Mouse (Mus musculus) limb, embryonic 14.5 days (tissue): ENCODE results near the gene Gk2. TPM values are rescaled to one million over a fixed set of nuclear protein-coding genes. Genes with fewer than 3 reads are reported as not detected.

Experiments used
- ATAC-seq: fragments of 200-750 bp; cut with Nextera tagmentation; 2 replicates; pipeline ENCODE4 v1.8.0; 2017; ENCODE audit warnings: low read depth, moderate number of reproducible peaks, moderate TSS enrichment; ENCODE audit not compliant: low FRiP score
- DNase-seq: peaks from one replicate; pipeline ENCODE4 v3.0.0-alpha.2; 2015; ENCODE audit warnings: low spot score
- H3K27ac ChIP-seq: fragments of 300-500 bp; sonication (generic); replicated peaks from 2 replicates; pipeline ENCODE4 v1.5.1; 2014; ENCODE audit warnings: low read depth, mild to moderate bottlenecking, low read length, moderate library complexity, mixed read lengths
- H3K27me3 ChIP-seq: fragments of 300-500 bp; sonication (generic); 2 replicates; pipeline ENCODE4 v1.6.1; 2014; ENCODE audit warnings: low read length, mixed read lengths; ENCODE audit not compliant: control insufficient read depth, insufficient read depth
- H3K36me3 ChIP-seq: fragments of 300-500 bp; sonication (generic); 2 replicates; pipeline ENCODE4 v1.6.1; 2014; ENCODE audit warnings: mild to moderate bottlenecking, low read length, moderate library complexity, mixed read lengths; ENCODE audit not compliant: control insufficient read depth, insufficient read depth
- H3K4me1 ChIP-seq: fragments of 300-500 bp; sonication (generic); 2 replicates; pipeline ENCODE4 v1.6.1; 2014; ENCODE audit warnings: antibody characterized with exemption, low read length, mixed read lengths; ENCODE audit not compliant: control insufficient read depth, insufficient read depth
- H3K4me2 ChIP-seq: fragments of 300-500 bp; sonication (generic); replicated peaks from 2 replicates; pipeline ENCODE4 v1.6.1; 2014; ENCODE audit warnings: low read depth, mild to moderate bottlenecking, low read length, moderate library complexity; ENCODE audit not compliant: severe bottlenecking
- H3K4me3 ChIP-seq: fragments of 300-500 bp; sonication (generic); replicated peaks from 2 replicates; pipeline ENCODE4 v1.5.1; 2014; ENCODE audit warnings: low read length
- H3K9ac ChIP-seq: fragments of 300-500 bp; sonication (generic); 2 replicates; pipeline ENCODE4 v1.6.1; 2014; ENCODE audit warnings: mild to moderate bottlenecking, low read depth, low read length, moderate library complexity; ENCODE audit not compliant: severe bottlenecking
- H3K9me3 ChIP-seq: fragments of 300-500 bp; sonication (generic); 2 replicates; pipeline ENCODE4 v1.6.1; 2016; ENCODE audit warnings: low read length; ENCODE audit not compliant: control insufficient read depth
- POLR2A ChIP-seq: fragments of 200-500 bp; IDR thresholded peaks from 2 replicates; pipeline ENCODE4 v1.8.0; 2012; ENCODE audit warnings: inconsistent platforms, mild to moderate bottlenecking, moderate library complexity, borderline replicate concordance; ENCODE audit not compliant: insufficient read depth, insufficient read length; ENCODE audit errors: extremely low read depth
- WGBS: fragments of 180-500 bp; shearing (Covaris S2); extraction: QIAGEN DNeasy Blood & Tissue Kit; methylation state at CpG from one replicate; pipeline ENCODE4 v1.1.7; 2014; 5-methylcytosine and 5-hydroxymethylcytosine counted together
- polyA plus RNA-seq, 2 experiments: library from polyadenylated mRNA; depleted of rRNA in 1 of 2; stranded (reverse) in 1 of 2; unstranded in 1 of 2; fragments of >200 nt; fragmentation: Nextera tagmentation in 1 of 2; extraction: Ambion mirVana in 1 of 2; gene quantifications; 2 replicates each; pipeline versions ENCODE4 v1.2.1 to v1.2.3; 2012 to 2014

Gene Gk2
- polyA plus RNA-seq, 2 experiments: not detected

GRCm38 (mm10) chr5:97479991-97480390 lies 23.2 kb upstream of the Gk2 start:
- no peak overlapping the region for H3K9ac ChIP-seq
- H3K36me3 ChIP-seq: no peaks in the 10 kb centered on the region
- ATAC-seq (no peak), DNase-seq (no peak)
- H3K9me3 ChIP-seq: no peaks in the 10 kb centered on the region; the same call in 1 of the 2 replicates
- TF ChIP-seq POLR2A: no peak
- 71% methylated on average over 1 of the region's 1 CpGs for whole genome bisulfite sequencing
- no peak overlapping the region for H3K4me2 ChIP-seq
- H3K4me3 ChIP-seq: no peak overlapping the region
- H3K27me3 ChIP-seq: no peaks in the 10 kb centered on the region
- no peak overlapping the region for H3K27ac ChIP-seq
- H3K4me1 ChIP-seq: no peaks in the 10 kb centered on the region

- Histone ChIP-seq H3K27me3 (no peaks in the 10 kb centered on the region), H3K4me1 (no peaks in the 10 kb centered on the region), H3K36me3 (no peaks in the 10 kb centered on the region), H3K9ac (no peak overlapping the region), H3K27ac (no peak overlapping the region), H3K9me3 (no peaks in the 10 kb centered on the region), H3K4me3 (no peak overlapping the region), H3K4me2 (no peak overlapping the region)
- WGBS: 95% methylated on average over 7 of the region's 7 CpGs
- ATAC-seq (no peak), DNase-seq (no peak)
- TF ChIP-seq POLR2A: no peak
Observed at GRCm38 (mm10) chr5:97467246-97467645, 10.4 kb upstream of the Gk2 start.

- 78% methylated on average over 10 of the region's 10 CpGs for WGBS
Observed at GRCm38 (mm10) chr5:97466430-97467158, 9.8 kb upstream of the Gk2 start.

GRCm38 (mm10) chr5:97465956-97466355 lies 9.1 kb upstream of the Gk2 start:
- Histone ChIP-seq H3K27me3 (no peaks in the 10 kb centered on the region), H3K9ac (no peak overlapping the region), H3K4me3 (no peak overlapping the region), H3K36me3 (no peaks in the 10 kb centered on the region), H3K4me2 (no peak overlapping the region), H3K9me3 (no peaks in the 10 kb centered on the region), H3K27ac (no peak overlapping the region), H3K4me1 (no peaks in the 10 kb centered on the region)
- no peak for TF ChIP-seq POLR2A
- no peak for DNase-seq
- WGBS: 68% methylated on average over 3 of the region's 3 CpGs
- no peak for ATAC-seq

More at GRCm38 (mm10) chr5:97466430-97467158, 9.8 kb upstream of the Gk2 start:
- DNase-seq: no peak
- no peak overlapping the region for H3K4me3 ChIP-seq
- no peak overlapping the region for H3K9ac ChIP-seq
- no peaks in the 10 kb centered on the region for H3K36me3 ChIP-seq
- no peak for TF ChIP-seq POLR2A
- no peak overlapping the region for H3K27ac ChIP-seq
- H3K4me1 ChIP-seq: no peaks in the 10 kb centered on the region
- ATAC-seq: no peak
- H3K4me2 ChIP-seq: no peak overlapping the region
- H3K27me3 ChIP-seq: no peaks in the 10 kb centered on the region
- H3K9me3 ChIP-seq: no peaks in the 10 kb centered on the region

GRCm38 (mm10) chr5:97462856-97463255 lies 6.0 kb upstream of the Gk2 start:
- WGBS: 93% methylated on average over 3 of the region's 3 CpGs

More at GRCm38 (mm10) chr5:97462856-97463255, 6.0 kb upstream of the Gk2 start:
- Histone ChIP-seq H3K4me2 (no peak overlapping the region), H3K4me3 (no peak overlapping the region), H3K9me3 (no peaks in the 10 kb centered on the region), H3K9ac (no peak overlapping the region), H3K27ac (no peak overlapping the region), H3K36me3 (no peaks in the 10 kb centered on the region), H3K27me3 (no peaks in the 10 kb centered on the region), H3K4me1 (no peaks in the 10 kb centered on the region)
- DNase-seq (no peak), ATAC-seq (no peak)
- no peak for TF ChIP-seq POLR2A
